Mouse (Mus musculus): ENCODE data around the gene Pou3f1.
"Not testable (repeated sequence)": the region's sequence is repeated elsewhere in the genome, so short reads cannot be mapped to it uniquely, and the experiment has no call there.

Pou3f1 gene

GRCm38 (mm10) chr4:124694572-124694971 lies 38.0 kb downstream of the Pou3f1 start:
- no peak for DNase-seq

- DNase-seq: no peak
Measured at GRCm38 (mm10) chr4:124695786-124696516, 39.3 kb downstream of the Pou3f1 start.

GRCm38 (mm10) chr4:124699791-124700190 lies 43.2 kb downstream of the Pou3f1 start:
- DNase-seq: no peak

GRCm38 (mm10) chr4:124700248-124700971 lies 43.8 kb downstream of the Pou3f1 start, which contains the start of gene Fhl3:
Gene Fhl3 (plus strand): TSS chr4:124700701.
- no peak for DNase-seq

- DNase-seq: no peak
Measured at GRCm38 (mm10) chr4:124701052-124701845, 44.6 kb downstream of the Pou3f1 start.

GRCm38 (mm10) chr4:124701916-124702315 lies 45.3 kb downstream of the Pou3f1 start:
- DNase-seq: no peak

- no peak for DNase-seq
Measured at GRCm38 (mm10) chr4:124703406-124703805, 46.8 kb downstream of the Pou3f1 start.

- DNase-seq: no peak
Measured at GRCm38 (mm10) chr4:124703881-124704796, 47.5 kb downstream of the Pou3f1 start.

- DNase-seq: no peak
Measured at GRCm38 (mm10) chr4:124704797-124705474, 48.3 kb downstream of the Pou3f1 start.

- DNase-seq: no peak
Measured at GRCm38 (mm10) chr4:124705661-124706269, 49.2 kb downstream of the Pou3f1 start.

- not testable (repeated sequence) for DNase-seq
Measured at GRCm38 (mm10) chr4:124707381-124708199, 51.0 kb downstream of the Pou3f1 start.

- not testable (repeated sequence) for DNase-seq
Measured at GRCm38 (mm10) chr4:124708200-124708517, 51.6 kb downstream of the Pou3f1 start.

GRCm38 (mm10) chr4:124708518-124709477 lies 52.2 kb downstream of the Pou3f1 start:
- no peak for DNase-seq

GRCm38 (mm10) chr4:124709961-124710446 lies 53.4 kb downstream of the Pou3f1 start:
- DNase-seq: no peak

Data from cerebellum, adult 9-11 months (tissue).